Mouse (Mus musculus): ENCODE measurements around the gene Azin2. TPM values are rescaled to one million over a fixed set of nuclear protein-coding genes. Genes with fewer than 3 reads are reported as not detected.
A peak's percentile ranks its signal among the peaks of the same experiment; 100 is the strongest.

Gene Azin2
- polyA plus RNA-seq, 1 experiment from 2014 or later: 0.77 TPM

- no peak overlapping the region for H3K4me3 ChIP-seq (replicated peaks)
- no peak overlapping the region for H3K9ac ChIP-seq
- peaks cover 18% of the 10 kb centered on the region for H3K4me1 ChIP-seq (replicated peaks)
- no peaks in the 10 kb centered on the region for H3K36me3 ChIP-seq (replicated peaks)
- no peaks in the 10 kb centered on the region for H3K27me3 ChIP-seq
- H3K27ac ChIP-seq (replicated peaks): no peak overlapping the region
- no peak for ATAC-seq (ENCODE audit: insufficient read depth)
- no peaks in the 10 kb centered on the region for H3K9me3 ChIP-seq (replicated peaks)
- no peak overlapping the region for H3K4me2 ChIP-seq
- WGBS (ENCODE audit: insufficient replicate concordance): 52% methylated on average over 3 of the region's 3 CpGs
Measured at GRCm38 (mm10) chr4:128977217-128977616, 15.0 kb upstream of the Azin2 start.

GRCm38 (mm10) chr4:128976577-128976976 lies 14.3 kb upstream of the Azin2 start:
- 70% methylated on average over 4 of the region's 4 CpGs for WGBS (ENCODE audit: insufficient replicate concordance)
- H3K4me1 ChIP-seq (replicated peaks): peaks cover 12% of the 10 kb centered on the region
- ATAC-seq (ENCODE audit: insufficient read depth): no peak

GRCm38 (mm10) chr4:128974677-128975076 lies 12.4 kb upstream of the Azin2 start:
- Histone ChIP-seq H3K9ac (no peak overlapping the region), H3K4me3 (replicated peaks) (no peak overlapping the region), H3K9me3 (replicated peaks) (no peaks in the 10 kb centered on the region), H3K27me3 (no peaks in the 10 kb centered on the region), H3K4me1 (replicated peaks) (peaks cover 12% of the 10 kb centered on the region; the same call in 1 of the 2 replicates), H3K4me2 (no peak overlapping the region), H3K27ac (replicated peaks) (no peak overlapping the region), H3K36me3 (replicated peaks) (no peaks in the 10 kb centered on the region)
- ATAC-seq (ENCODE audit: insufficient read depth): no peak
- 69% methylated on average over 8 of the region's 8 CpGs for WGBS (ENCODE audit: insufficient replicate concordance)

More at GRCm38 (mm10) chr4:128976577-128976976, 14.3 kb upstream of the Azin2 start:
- Histone ChIP-seq H3K9ac (no peak overlapping the region), H3K4me2 (no peak overlapping the region), H3K4me3 (replicated peaks) (no peak overlapping the region), H3K9me3 (replicated peaks) (no peaks in the 10 kb centered on the region), H3K27ac (replicated peaks) (no peak overlapping the region), H3K36me3 (replicated peaks) (no peaks in the 10 kb centered on the region), H3K27me3 (no peaks in the 10 kb centered on the region)

GRCm38 (mm10) chr4:128971065-128971694 lies 8.9 kb upstream of the Azin2 start:
- Histone ChIP-seq H3K27me3 (no peaks in the 10 kb centered on the region; the same call in 1 of the 2 replicates), H3K4me3 (replicated peaks) (no peak overlapping the region), H3K4me1 (replicated peaks) (peaks cover 9% of the 10 kb centered on the region; the same call in 1 of the 2 replicates), H3K27ac (replicated peaks) (no peak overlapping the region), H3K36me3 (replicated peaks) (no peaks in the 10 kb centered on the region), H3K4me2 (no peak overlapping the region), H3K9me3 (replicated peaks) (no peaks in the 10 kb centered on the region), H3K9ac (no peak overlapping the region)
- 33% methylated on average over 14 of the region's 14 CpGs for WGBS (ENCODE audit: insufficient replicate concordance)
- no peak for ATAC-seq (ENCODE audit: insufficient read depth)

GRCm38 (mm10) chr4:128970417-128970807 lies 8.2 kb upstream of the Azin2 start:
- H3K4me3 ChIP-seq (replicated peaks): no peak overlapping the region
- ATAC-seq (ENCODE audit: insufficient read depth): no peak
- no peak overlapping the region for H3K4me2 ChIP-seq
- H3K27ac ChIP-seq (replicated peaks): no peak overlapping the region
- H3K9me3 ChIP-seq (replicated peaks): no peaks in the 10 kb centered on the region
- no peak overlapping the region for H3K9ac ChIP-seq
- peaks cover 9% of the 10 kb centered on the region; the same call in 1 of the 2 replicates for H3K4me1 ChIP-seq (replicated peaks)
- H3K27me3 ChIP-seq: no peaks in the 10 kb centered on the region; the same call in 1 of the 2 replicates
- 63% methylated on average over 7 of the region's 8 CpGs for WGBS (ENCODE audit: insufficient replicate concordance)
- no peaks in the 10 kb centered on the region for H3K36me3 ChIP-seq (replicated peaks)

GRCm38 (mm10) chr4:128969607-128970416 lies 7.6 kb upstream of the Azin2 start:
- WGBS (ENCODE audit: insufficient replicate concordance): 57% methylated on average over 18 of the region's 18 CpGs
- H3K9me3 ChIP-seq (replicated peaks): no peaks in the 10 kb centered on the region
- no peak overlapping the region for H3K4me3 ChIP-seq (replicated peaks)
- H3K9ac ChIP-seq: no peak overlapping the region
- peaks cover 9% of the 10 kb centered on the region; the same call in 1 of the 2 replicates for H3K4me1 ChIP-seq (replicated peaks)
- peaks cover 4% of the 10 kb centered on the region for H3K27me3 ChIP-seq
- ATAC-seq (ENCODE audit: insufficient read depth): no peak
- no peaks in the 10 kb centered on the region for H3K36me3 ChIP-seq (replicated peaks)
- H3K27ac ChIP-seq (replicated peaks): no peak overlapping the region
- no peak overlapping the region for H3K4me2 ChIP-seq

- Histone ChIP-seq H3K4me2 (no peak overlapping the region), H3K4me3 (replicated peaks) (no peak overlapping the region), H3K27ac (replicated peaks) (no peak overlapping the region), H3K9me3 (replicated peaks) (no peaks in the 10 kb centered on the region), H3K36me3 (replicated peaks) (no peaks in the 10 kb centered on the region), H3K27me3 (peaks cover 11% of the 10 kb centered on the region), H3K9ac (no peak overlapping the region), H3K4me1 (replicated peaks) (peaks cover 9% of the 10 kb centered on the region; the same call in 1 of the 2 replicates)
- ATAC-seq (ENCODE audit: insufficient read depth): no peak
- 55% methylated on average over 5 of the region's 5 CpGs for WGBS (ENCODE audit: insufficient replicate concordance)
Measured at GRCm38 (mm10) chr4:128969081-128969480, 6.8 kb upstream of the Azin2 start.

- Histone ChIP-seq H3K4me2 (no peak overlapping the region), H3K27me3 (peaks cover 34% of the 10 kb centered on the region), H3K9ac (no peak overlapping the region), H3K4me1 (replicated peaks) (peaks cover 22% of the 10 kb centered on the region), H3K27ac (replicated peaks) (no peak overlapping the region), H3K9me3 (replicated peaks) (no peaks in the 10 kb centered on the region), H3K4me3 (replicated peaks) (no peak overlapping the region), H3K36me3 (replicated peaks) (no peaks in the 10 kb centered on the region)
- no peak for ATAC-seq (ENCODE audit: insufficient read depth)
- 46% methylated on average over 7 of the region's 7 CpGs for WGBS (ENCODE audit: insufficient replicate concordance)
Measured at GRCm38 (mm10) chr4:128966751-128967150, 4.5 kb upstream of the Azin2 start.

GRCm38 (mm10) chr4:128962926-128963290 lies 666 bp upstream of the Azin2 start:
- Histone ChIP-seq H3K4me1 (replicated peaks) (peaks cover 12% of the 10 kb centered on the region), H3K4me2 (peak overlapping the region; percentile 75), H3K4me3 (replicated peaks) (peak overlapping the region; percentile 58; the same call in 1 of the 2 replicates), H3K9me3 (replicated peaks) (no peaks in the 10 kb centered on the region), H3K27ac (replicated peaks) (no peak overlapping the region), H3K27me3 (peaks cover 71% of the 10 kb centered on the region), H3K36me3 (replicated peaks) (no peaks in the 10 kb centered on the region), H3K9ac (no peak overlapping the region)
- ATAC-seq (ENCODE audit: insufficient read depth): no peak
- 15% methylated on average over 9 of the region's 9 CpGs for WGBS (ENCODE audit: insufficient replicate concordance)

- H3K9me3 ChIP-seq (replicated peaks): no peaks in the 10 kb centered on the region
- 6% methylated on average over 16 of the region's 16 CpGs for WGBS (ENCODE audit: insufficient replicate concordance)
- no peaks in the 10 kb centered on the region for H3K36me3 ChIP-seq (replicated peaks)
- H3K27ac ChIP-seq (replicated peaks): no peak overlapping the region
- peaks cover 17% of the 10 kb centered on the region for H3K4me1 ChIP-seq (replicated peaks)
- peak overlapping the region; percentile 42; the same call in 1 of the 2 replicates for H3K9ac ChIP-seq
- peak overlapping the region; percentile 75 for H3K4me2 ChIP-seq
- H3K27me3 ChIP-seq: peaks cover 79% of the 10 kb centered on the region
- ATAC-seq (ENCODE audit: insufficient read depth): no peak
- H3K4me3 ChIP-seq (replicated peaks): peak overlapping the region; percentile 58
Measured at GRCm38 (mm10) chr4:128961301-128962028, 777 bp downstream of the Azin2 start.

GRCm38 (mm10) chr4:128959676-128960075 lies 2.6 kb downstream of the Azin2 start:
- H3K9me3 ChIP-seq (replicated peaks): no peaks in the 10 kb centered on the region
- H3K4me2 ChIP-seq: no peak overlapping the region
- 66% methylated on average over 17 of the region's 17 CpGs for WGBS (ENCODE audit: insufficient replicate concordance)
- H3K27ac ChIP-seq (replicated peaks): no peak overlapping the region
- H3K9ac ChIP-seq: no peak overlapping the region
- H3K27me3 ChIP-seq: peaks cover 77% of the 10 kb centered on the region
- H3K4me1 ChIP-seq (replicated peaks): peaks cover 17% of the 10 kb centered on the region
- no peak for ATAC-seq (ENCODE audit: insufficient read depth)
- no peaks in the 10 kb centered on the region for H3K36me3 ChIP-seq (replicated peaks)
- no peak overlapping the region for H3K4me3 ChIP-seq (replicated peaks)

All from liver, embryonic 15.5 days (tissue).